Mouse (Mus musculus): ENCODE measurements around the gene Ino80e. TPM values are rescaled to one million over a fixed set of nuclear protein-coding genes. Genes with fewer than 3 reads are reported as not detected.

Ino80e gene
- polyA plus RNA-seq, 1 experiment = 104 TPM

DNA sequence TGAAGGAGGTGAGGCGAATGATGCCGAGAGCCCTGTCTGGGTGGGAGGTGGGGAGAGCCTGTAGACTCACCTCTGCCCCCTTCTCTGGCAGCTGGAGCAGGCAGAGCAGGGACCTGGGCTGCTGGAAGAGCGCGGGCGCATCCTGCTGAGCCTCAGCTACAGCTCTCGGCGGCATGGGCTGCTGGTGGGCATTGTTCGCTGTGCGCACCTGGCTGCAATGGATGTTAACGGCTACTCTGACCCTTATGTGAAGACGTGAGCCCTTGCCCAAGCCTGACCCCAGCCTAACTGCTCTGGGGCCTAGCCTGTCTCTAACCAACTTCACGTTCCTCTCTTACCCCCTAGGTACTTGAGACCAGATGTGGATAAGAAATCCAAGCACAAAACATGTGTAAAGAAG is 11.0 kb downstream of the Ino80e start:
- Histone ChIP-seq H3K4me3 (ENCODE audit: low read depth, low read length) (no peak overlapping the region), H3K9me3 (replicated peaks; ENCODE audit: control insufficient read depth, insufficient read depth, low read length, poor library complexity, severe bottlenecking) (no peaks in the 10 kb centered on the region), H3K27me3 (ENCODE audit: control insufficient read depth, insufficient read depth, low read length, poor library complexity, severe bottlenecking) (0 out of 2 replicates have a peak, but pooled peaks cover 2% of the 10 kb centered on the region), H3K9ac (ENCODE audit: low read depth, poor library complexity, severe bottlenecking) (peak overlapping the region; percentile 5; the same call in 1 of the 2 replicates), H3K27ac (ENCODE audit: insufficient read depth, low read length) (0 out of 2 replicates have a peak overlapping the region, but pooled peaks have one; percentile 8), H3K4me1 (ENCODE audit: control insufficient read depth, insufficient read depth, low read length) (peaks cover 6% of the 10 kb centered on the region), H3K36me3 (ENCODE audit: control insufficient read depth, insufficient read depth, low read length, poor library complexity, severe bottlenecking) (peaks cover 17% of the 10 kb centered on the region)
- no peak for TF ChIP-seq EP300 (IDR thresholded peaks at IDR 0.05; ENCODE audit: insufficient read depth, low read depth, low read length)
- TF ChIP-seq POLR2A (IDR thresholded peaks at IDR 0.05; ENCODE audit: insufficient read depth, low read length) = no peak
- TF ChIP-seq CTCF (IDR thresholded peaks at IDR 0.05; ENCODE audit: low read depth, low read length) = no peak

DNA sequence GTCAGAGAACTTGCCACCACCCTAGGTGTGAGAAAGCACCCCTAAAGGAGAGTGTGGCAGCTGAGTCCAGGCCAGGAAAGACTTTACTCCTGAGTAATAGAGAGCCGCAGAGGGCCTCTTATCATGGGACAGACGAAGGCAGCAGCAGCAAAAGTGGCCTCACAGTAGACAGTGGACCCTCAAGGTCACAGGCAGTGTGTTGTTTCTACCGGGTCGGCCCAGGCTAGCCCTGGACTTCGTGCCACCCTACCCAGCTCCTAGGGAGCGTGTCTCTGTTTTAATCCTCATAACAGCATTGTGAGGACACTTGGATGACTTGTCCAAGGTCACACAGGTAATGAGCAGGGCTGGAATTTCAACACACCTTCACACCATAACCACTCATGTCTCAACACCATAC is 12.0 kb downstream of the Ino80e start:
- Histone ChIP-seq H3K4me1 (ENCODE audit: control insufficient read depth, insufficient read depth, low read length) (no peaks in the 10 kb centered on the region), H3K9ac (ENCODE audit: low read depth, poor library complexity, severe bottlenecking) (no peak overlapping the region), H3K36me3 (ENCODE audit: control insufficient read depth, insufficient read depth, low read length, poor library complexity, severe bottlenecking) (peaks cover 9% of the 10 kb centered on the region; the same call in 1 of the 2 replicates), H3K27me3 (ENCODE audit: control insufficient read depth, insufficient read depth, low read length, poor library complexity, severe bottlenecking) (0 out of 2 replicates have a peak, but pooled peaks cover 2% of the 10 kb centered on the region), H3K27ac (ENCODE audit: insufficient read depth, low read length) (no peak overlapping the region), H3K9me3 (replicated peaks; ENCODE audit: control insufficient read depth, insufficient read depth, low read length, poor library complexity, severe bottlenecking) (no peaks in the 10 kb centered on the region), H3K4me3 (ENCODE audit: low read depth, low read length) (no peak overlapping the region)
- no peak for TF ChIP-seq EP300 (IDR thresholded peaks at IDR 0.05; ENCODE audit: insufficient read depth, low read depth, low read length)
- TF ChIP-seq CTCF (IDR thresholded peaks at IDR 0.05; ENCODE audit: low read depth, low read length) = no peak
- TF ChIP-seq POLR2A (IDR thresholded peaks at IDR 0.05; ENCODE audit: insufficient read depth, low read length) = no peak

DNA sequence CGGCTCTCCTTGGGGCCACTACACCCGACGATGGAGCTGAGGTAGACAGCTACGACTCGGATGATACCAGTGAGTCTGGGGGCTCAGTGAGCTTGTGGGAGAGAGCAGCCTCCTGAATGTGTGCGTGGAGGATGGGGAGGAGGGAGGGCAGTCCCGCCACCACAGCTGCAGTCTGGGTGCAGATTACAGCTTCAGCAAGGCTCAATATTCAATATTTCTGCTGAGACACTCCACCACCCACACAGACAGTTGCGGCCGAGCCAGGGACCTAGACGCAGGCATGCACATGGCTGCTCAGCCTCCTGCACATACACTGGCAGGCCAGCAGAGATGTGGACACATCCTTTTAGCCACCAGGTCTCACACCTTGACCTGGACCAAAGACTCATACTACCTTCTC is 13.4 kb downstream of the Ino80e start:
- Histone ChIP-seq H3K4me3 (ENCODE audit: low read depth, low read length) (peak overlapping the region; percentile 87), H3K4me1 (ENCODE audit: control insufficient read depth, insufficient read depth, low read length) (no peaks in the 10 kb centered on the region), H3K9ac (ENCODE audit: low read depth, poor library complexity, severe bottlenecking) (peak overlapping the region; percentile 79), H3K36me3 (ENCODE audit: control insufficient read depth, insufficient read depth, low read length, poor library complexity, severe bottlenecking) (peaks cover 9% of the 10 kb centered on the region; the same call in 1 of the 2 replicates), H3K27ac (ENCODE audit: insufficient read depth, low read length) (no peak overlapping the region), H3K9me3 (replicated peaks; ENCODE audit: control insufficient read depth, insufficient read depth, low read length, poor library complexity, severe bottlenecking) (no peaks in the 10 kb centered on the region), H3K27me3 (ENCODE audit: control insufficient read depth, insufficient read depth, low read length, poor library complexity, severe bottlenecking) (0 out of 2 replicates have a peak, but pooled peaks cover 2% of the 10 kb centered on the region)
- TF ChIP-seq CTCF (IDR thresholded peaks at IDR 0.05; ENCODE audit: low read depth, low read length) = no peak
- no peak for TF ChIP-seq POLR2A (IDR thresholded peaks at IDR 0.05; ENCODE audit: insufficient read depth, low read length)
- no peak for TF ChIP-seq EP300 (IDR thresholded peaks at IDR 0.05; ENCODE audit: insufficient read depth, low read depth, low read length)

DNA sequence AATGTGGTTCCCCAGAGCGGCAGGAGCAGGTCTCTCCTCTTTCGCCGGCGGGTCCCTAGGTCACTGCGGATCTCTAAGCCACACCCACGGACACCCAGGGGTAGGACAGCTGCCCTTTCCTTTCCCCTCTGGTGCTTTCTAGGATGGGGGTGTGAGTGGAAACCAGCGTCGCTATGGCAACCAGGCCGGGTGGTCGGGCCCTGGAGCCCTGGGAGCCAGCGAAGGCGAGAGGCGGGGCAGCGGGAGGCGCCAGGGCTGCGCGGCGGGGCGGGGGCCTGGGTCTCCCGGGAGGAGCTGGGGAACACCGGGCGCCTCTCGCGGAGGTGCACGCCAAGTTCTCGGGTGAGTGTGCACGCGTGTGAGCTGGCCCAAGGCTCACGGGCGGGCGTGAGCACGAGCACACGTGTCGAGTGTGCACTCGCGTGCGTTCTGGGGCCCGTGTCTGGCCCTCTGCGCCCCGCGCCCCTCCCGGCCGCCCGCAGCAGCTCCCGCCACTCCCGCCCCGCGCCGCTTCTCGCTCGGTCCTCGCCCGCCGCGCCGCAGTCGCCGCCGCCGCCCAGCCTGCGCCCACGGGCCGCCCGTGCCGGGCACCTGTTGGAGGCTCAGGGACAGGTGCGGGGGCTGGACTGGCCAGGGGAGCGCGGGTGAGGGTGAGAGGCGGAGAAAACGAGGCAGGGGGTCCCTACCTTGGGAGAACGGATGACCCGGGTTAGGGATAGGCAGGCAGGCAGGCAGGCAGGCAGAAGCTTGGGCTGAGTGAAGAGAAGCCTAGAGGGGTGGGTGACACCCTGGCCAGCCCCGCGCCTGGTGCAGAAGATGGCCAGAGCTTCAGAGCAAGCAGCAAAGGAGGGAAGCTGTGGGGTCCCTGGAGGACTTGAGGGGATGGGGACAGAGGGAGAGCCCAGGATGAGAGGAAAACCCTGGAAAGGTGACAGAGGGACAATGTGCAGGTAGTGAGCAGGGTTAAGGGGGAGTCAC is 14.5 kb downstream of the Ino80e start:
- H3K27me3 ChIP-seq (ENCODE audit: control insufficient read depth, insufficient read depth, low read length, poor library complexity, severe bottlenecking) = 0 out of 2 replicates have a peak, but pooled peaks cover 2% of the 10 kb centered on the region
- peak overlapping the region; percentile 79 for H3K9ac ChIP-seq (ENCODE audit: low read depth, poor library complexity, severe bottlenecking)
- H3K4me1 ChIP-seq (ENCODE audit: control insufficient read depth, insufficient read depth, low read length) = no peaks in the 10 kb centered on the region
- TF ChIP-seq EP300 (IDR thresholded peaks at IDR 0.05; ENCODE audit: insufficient read depth, low read depth, low read length) = no peak
- no peak for TF ChIP-seq POLR2A (IDR thresholded peaks at IDR 0.05; ENCODE audit: insufficient read depth, low read length)
- no peak for TF ChIP-seq CTCF (IDR thresholded peaks at IDR 0.05; ENCODE audit: low read depth, low read length)
- no peak overlapping the region for H3K27ac ChIP-seq (ENCODE audit: insufficient read depth, low read length)
- H3K36me3 ChIP-seq (ENCODE audit: control insufficient read depth, insufficient read depth, low read length, poor library complexity, severe bottlenecking) = peaks cover 8% of the 10 kb centered on the region; the same call in 1 of the 2 replicates
- H3K9me3 ChIP-seq (replicated peaks; ENCODE audit: control insufficient read depth, insufficient read depth, low read length, poor library complexity, severe bottlenecking) = no peaks in the 10 kb centered on the region
- peak overlapping the region; percentile 87 for H3K4me3 ChIP-seq (ENCODE audit: low read depth, low read length)

DNA sequence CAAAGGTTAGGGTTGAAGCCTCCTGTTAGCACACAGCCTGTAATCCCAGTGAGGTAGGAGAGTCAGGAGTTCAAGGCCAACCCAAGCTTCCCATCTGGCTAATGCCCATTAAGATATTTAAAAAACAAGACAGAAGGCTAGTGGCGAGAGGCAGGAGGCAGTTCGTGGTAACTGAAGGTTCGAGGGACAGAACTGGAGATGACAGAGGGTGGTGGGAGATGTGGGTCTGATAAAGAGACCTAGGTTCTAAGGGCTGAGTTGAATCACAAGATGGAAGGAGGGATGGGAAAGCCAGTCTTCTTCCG is 15.1 kb downstream of the Ino80e start, which contains the start of gene Doc2a:
Gene Doc2a (plus strand): TSS at position 301 of the 305 bp plus-strand sequence.
- peaks cover 3% of the 10 kb centered on the region; the same call in 1 of the 2 replicates for H3K36me3 ChIP-seq (ENCODE audit: control insufficient read depth, insufficient read depth, low read length, poor library complexity, severe bottlenecking)
- H3K4me3 ChIP-seq (ENCODE audit: low read depth, low read length) = peak within 1 kb of the TSS; percentile 87
- H3K4me1 ChIP-seq (ENCODE audit: control insufficient read depth, insufficient read depth, low read length) = no peaks in the 10 kb centered on the region
- H3K27ac ChIP-seq (ENCODE audit: insufficient read depth, low read length) = no peak within 1 kb of the TSS
- TF ChIP-seq EP300 (IDR thresholded peaks at IDR 0.05; ENCODE audit: insufficient read depth, low read depth, low read length) (no peak), POLR2A (IDR thresholded peaks at IDR 0.05; ENCODE audit: insufficient read depth, low read length) (no peak), CTCF (IDR thresholded peaks at IDR 0.05; ENCODE audit: low read depth, low read length) (no peak)
- H3K9me3 ChIP-seq (replicated peaks; ENCODE audit: control insufficient read depth, insufficient read depth, low read length, poor library complexity, severe bottlenecking) = no peaks in the 10 kb centered on the region
- peak within 1 kb of the TSS; percentile 79 for H3K9ac ChIP-seq (ENCODE audit: low read depth, poor library complexity, severe bottlenecking)
- H3K27me3 ChIP-seq (ENCODE audit: control insufficient read depth, insufficient read depth, low read length, poor library complexity, severe bottlenecking) = 0 out of 2 replicates have a peak, but pooled peaks cover 2% of the 10 kb centered on the region

Data from ES-Bruce4 (cell line).